Mouse (Mus musculus) monocyte, adult 2 months (primary cell): ENCODE results near the gene Pih1d1.
A peak's percentile ranks its signal among the peaks of the same experiment; 100 is the strongest.
"Not testable (repeated sequence)": the region's sequence is repeated elsewhere in the genome, so short reads cannot be mapped to it uniquely, and the experiment has no call there.

ENCODE experiments used
- DNase-seq, 2 experiments: peaks; one replicate each; pipeline ENCODE4 v3.0.0; 2022; ENCODE audit warnings: low spot score in 2 of 2, low read depth in 1 of 2

The Pih1d1 gene

GRCm38 (mm10) chr7:45165701-45166100 lies 11.6 kb downstream of the Pih1d1 start:
- no peak for DNase-seq

GRCm38 (mm10) chr7:45166950-45167401 lies 12.9 kb downstream of the Pih1d1 start:
- no peak for DNase-seq

- DNase-seq: no peak
These were observed 13.8 kb downstream of the Pih1d1 start for GRCm38 (mm10) chr7:45167761-45168445.

DNA sequence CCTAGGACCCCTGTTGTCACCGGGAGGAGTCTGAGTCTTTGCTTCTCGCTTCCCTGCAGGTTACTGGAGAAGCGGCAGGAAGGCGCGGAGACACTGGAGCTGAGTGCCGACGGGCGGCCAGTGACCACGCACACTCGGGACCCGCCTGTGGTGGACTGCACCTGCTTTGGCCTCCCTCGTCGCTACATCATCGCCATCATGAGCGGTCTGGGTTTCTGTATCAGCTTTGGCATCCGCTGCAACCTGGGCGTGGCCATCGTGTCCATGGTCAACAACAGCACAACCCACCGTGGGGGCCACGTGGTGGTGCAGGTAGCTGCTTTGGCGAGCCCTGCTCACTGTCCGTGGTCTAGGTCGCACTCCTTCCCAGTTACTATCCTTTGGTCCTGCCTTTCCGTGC lies 14.6 kb downstream of the Pih1d1 start:
- no peak for DNase-seq

GRCm38 (mm10) chr7:45169495-45169894 lies 15.4 kb downstream of the Pih1d1 start:
- DNase-seq: no peak

DNA sequence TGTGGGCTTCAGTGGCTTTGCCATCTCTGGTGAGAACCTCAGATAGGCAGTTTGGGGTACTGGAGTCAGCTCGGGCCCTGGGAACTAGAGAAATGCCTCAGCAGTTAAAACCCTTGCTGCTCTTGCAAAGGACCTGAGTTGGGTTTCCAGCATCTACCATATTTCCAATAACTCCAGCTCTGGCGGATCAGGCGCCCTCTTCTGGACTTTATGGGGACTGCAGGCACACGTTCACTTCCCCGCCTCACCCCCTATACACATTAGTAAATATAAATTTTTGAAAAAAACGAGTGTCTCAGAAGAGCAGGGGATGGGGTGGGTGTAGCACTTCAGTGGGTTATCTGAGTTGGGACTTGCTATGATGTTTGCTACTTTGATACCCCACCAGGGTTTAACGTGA lies 18.9 kb downstream of the Pih1d1 start:
- no peak for DNase-seq

- DNase-seq: not testable (repeated sequence)
These were observed 19.7 kb downstream of the Pih1d1 start for GRCm38 (mm10) chr7:45173772-45174171.

GRCm38 (mm10) chr7:45174567-45175280 lies 20.6 kb downstream of the Pih1d1 start:
- no peak for DNase-seq

GRCm38 (mm10) chr7:45175398-45175797 lies 21.3 kb downstream of the Pih1d1 start:
- no peak for DNase-seq

DNA sequence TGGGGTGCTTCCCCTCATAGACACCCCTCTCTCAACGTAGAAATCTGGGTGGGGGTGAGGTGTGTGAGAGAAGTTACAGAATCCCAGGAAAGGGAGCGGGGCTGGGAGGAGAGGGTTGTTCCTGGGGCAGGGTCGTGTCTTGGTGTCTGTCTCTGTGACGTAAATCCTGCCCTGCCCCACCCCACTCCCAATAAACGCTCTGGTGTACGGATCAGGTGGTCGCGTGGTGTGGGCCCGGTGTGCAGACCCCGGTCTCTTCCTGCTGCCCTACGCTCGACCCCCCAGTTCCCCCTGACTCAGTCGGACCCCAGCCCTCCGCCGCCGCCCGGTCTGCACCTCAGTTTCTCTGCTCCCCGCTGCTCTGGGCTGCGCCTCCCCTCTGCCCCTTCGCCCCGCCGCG lies 21.8 kb downstream of the Pih1d1 start:
- DNase-seq: no peak

- no peak for DNase-seq
These were observed 22.3 kb downstream of the Pih1d1 start for GRCm38 (mm10) chr7:45176356-45176755.

- no peak for DNase-seq
These were observed 24.4 kb downstream of the Pih1d1 start for GRCm38 (mm10) chr7:45178550-45178949.

- DNase-seq: no peak
These were observed 25.4 kb downstream of the Pih1d1 start, which contains the start of gene Gfy for GRCm38 (mm10) chr7:45179469-45179868. Gene Gfy (minus strand): TSS chr7:45179569.

DNA sequence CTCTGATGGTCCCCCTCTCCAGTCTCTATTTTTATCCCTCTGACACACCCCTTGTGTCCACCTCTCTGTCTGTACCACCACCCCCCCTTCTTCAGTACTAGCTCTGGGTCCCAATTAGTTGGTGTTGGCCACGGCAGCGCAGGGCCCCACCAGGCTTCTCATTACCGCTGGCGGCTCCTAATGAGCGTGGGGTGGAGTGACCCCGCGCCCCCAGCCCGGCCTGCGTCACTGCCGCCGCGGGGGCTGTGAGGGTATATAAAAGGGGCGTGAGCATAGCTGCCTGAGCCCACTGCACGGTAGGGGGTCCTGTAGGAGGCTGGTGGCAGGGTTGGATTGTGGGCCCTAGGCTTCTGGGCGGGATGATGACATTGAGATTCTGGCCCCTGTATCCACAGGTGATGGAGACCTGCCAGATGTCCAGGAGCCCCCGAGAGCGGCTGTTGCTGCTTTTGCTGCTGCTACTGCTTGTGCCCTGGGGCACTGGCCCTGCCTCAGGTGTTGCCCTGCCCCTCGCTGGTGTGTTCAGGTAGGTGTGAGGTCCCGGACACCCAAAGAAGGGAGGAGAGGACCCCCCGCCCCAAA lies 26.9 kb downstream of the Pih1d1 start, which contains the start of gene Pth2:
TSS of gene Pth2 (plus strand) at position 100 of the 582 bp plus-strand sequence.
- DNase-seq: no peak

GRCm38 (mm10) chr7:45181540-45181939 lies 27.4 kb downstream of the Pih1d1 start:
- DNase-seq: no peak

GRCm38 (mm10) chr7:45182199-45182601 lies 28.1 kb downstream of the Pih1d1 start:
- peak; percentile 60 to 78 for DNase-seq

GRCm38 (mm10) chr7:45182606-45183005 lies 28.5 kb downstream of the Pih1d1 start:
- no peak for DNase-seq

DNA sequence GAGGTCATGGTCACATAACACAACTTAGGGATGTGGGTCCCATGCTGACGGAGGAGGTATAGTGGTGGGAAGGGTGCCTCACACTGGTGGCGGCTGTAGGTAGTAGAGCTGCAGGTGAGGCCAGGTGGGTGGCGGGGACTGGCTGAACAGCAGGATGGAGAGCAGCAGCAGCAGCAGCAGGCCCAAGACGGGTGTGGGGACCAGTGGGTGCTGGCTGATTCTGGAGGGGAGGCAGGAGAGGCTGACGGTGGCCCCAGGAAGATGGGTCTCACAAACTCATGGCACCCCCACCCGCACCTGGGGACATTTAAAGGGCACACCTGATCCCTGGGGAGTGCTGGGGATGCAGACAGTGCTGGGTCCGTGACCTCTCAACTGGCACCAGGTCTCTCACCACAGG lies 29.6 kb downstream of the Pih1d1 start:
- no peak for DNase-seq

DNA sequence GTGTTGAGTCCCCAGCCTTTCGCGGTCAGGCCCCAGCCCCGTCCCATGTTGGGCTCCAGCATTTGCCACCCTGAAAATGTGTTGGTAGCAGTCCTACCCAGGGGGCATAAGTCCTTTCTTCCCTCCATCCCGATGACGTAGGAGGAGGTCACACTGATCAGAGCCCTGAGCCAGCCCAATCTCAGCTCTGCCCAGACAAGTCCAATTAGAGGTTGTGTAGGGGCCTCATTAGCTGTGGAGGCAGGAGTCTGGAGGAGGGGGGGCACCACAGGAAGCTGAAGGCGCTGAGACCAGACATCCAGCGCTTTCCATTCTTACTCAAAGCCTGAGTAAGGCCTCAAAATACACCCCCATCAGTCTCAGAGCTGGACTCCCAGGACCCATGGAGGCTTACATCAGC lies 31.8 kb downstream of the Pih1d1 start:
- DNase-seq: no peak

- DNase-seq: no peak
These were observed 35.5 kb downstream of the Pih1d1 start for GRCm38 (mm10) chr7:45189600-45189999.

DNA sequence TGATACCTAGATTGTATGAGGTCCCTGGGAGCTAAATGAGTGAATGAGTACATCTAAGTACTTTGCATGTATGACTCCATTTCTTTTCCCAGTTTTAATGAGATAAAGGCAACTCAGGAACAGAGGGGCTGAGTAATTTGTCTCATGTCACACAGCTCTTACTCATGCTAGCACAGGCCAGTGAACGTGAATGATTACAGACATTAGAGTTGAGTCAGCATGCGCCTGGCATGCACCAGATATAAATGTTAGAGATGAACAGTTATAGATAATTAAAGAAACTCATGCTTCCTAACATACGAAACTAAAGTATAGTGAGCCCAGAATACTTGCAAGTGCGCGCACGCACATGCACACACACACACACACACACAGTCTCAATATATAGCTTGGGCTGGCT lies 36.1 kb downstream of the Pih1d1 start:
- no peak for DNase-seq

- DNase-seq: no peak
These were observed 37.1 kb downstream of the Pih1d1 start for GRCm38 (mm10) chr7:45191161-45191560.
